Mouse (Mus musculus) lung, postnatal 14 days (tissue): ENCODE data around the gene H2afz.
A peak's percentile ranks its signal among the peaks of the same experiment; 100 is the strongest.
"Not testable (repeated sequence)": the region's sequence is repeated elsewhere in the genome, so short reads cannot be mapped to it uniquely, and the experiment has no call there.

ENCODE experiments used
- DNase-seq: peaks from one replicate; pipeline ENCODE4 v3.0.0; 2021

Gene H2afz

DNA sequence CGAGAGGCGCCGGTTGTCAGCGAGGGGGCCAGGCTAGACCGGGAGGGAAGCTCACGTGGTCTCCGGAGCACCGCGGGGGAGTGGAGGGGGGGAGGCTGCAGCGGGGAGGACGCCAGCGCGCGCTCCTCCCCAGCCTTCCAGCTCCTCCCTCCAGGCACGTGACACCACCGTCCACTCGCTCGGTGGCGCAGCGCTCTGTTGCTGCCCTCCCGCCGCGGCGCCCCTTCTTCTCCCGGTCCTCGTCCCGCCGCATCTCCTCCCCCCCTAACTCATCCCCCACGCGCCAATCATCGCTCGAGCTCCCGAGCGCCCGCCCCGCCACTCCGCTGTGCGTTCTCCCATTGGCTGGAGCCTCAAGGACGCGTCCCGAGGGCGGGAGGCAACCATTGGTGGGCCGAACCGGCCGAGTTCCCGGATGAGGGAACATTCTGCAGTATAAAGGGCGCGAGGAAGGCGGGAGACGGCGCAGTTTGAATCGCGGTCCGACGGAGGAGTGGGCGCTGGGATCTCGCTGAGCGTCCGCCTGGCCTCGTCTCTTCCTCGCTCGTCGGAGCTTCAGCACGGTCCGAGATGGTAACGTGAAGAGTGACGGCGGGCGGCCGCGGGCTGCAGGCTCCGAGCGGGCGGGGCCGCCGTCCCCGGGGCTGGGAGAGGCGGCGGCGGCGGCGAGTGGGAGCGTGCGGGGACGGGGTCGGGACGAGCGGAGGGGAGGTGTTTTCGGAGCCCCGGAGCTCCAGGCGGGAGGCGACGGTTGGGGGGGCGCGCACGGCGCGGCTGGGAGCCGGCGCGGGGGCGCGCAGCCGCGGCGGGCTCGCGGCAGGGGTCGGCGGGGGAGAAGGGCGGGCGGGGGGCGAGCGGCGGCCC is at the start of gene H2afz:
TSS of gene H2afz (plus strand) at position 364 of the 864 bp plus-strand sequence.
- DNase-seq: peak; percentile 99

DNA sequence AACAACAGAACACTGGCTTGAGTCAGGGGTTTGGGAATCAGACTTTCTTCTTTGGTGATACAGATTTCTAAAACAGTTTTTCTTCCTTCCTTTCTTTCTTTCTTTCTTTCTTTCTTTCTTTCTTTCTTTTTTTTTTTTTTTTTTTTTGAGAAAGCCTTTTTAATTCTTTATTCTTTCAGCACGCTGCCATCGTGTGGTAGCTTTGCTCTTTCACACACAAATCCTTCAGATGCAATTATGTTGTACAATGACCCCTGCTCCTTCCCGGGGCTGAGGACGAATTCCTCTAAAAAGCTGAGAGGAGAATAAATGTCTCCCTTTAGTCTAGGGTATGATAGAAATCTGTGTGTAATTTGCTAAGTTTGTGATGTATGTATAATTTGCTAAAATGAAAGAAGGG is 45.6 kb upstream of the H2afz start:
- DNase-seq: no peak

DNA sequence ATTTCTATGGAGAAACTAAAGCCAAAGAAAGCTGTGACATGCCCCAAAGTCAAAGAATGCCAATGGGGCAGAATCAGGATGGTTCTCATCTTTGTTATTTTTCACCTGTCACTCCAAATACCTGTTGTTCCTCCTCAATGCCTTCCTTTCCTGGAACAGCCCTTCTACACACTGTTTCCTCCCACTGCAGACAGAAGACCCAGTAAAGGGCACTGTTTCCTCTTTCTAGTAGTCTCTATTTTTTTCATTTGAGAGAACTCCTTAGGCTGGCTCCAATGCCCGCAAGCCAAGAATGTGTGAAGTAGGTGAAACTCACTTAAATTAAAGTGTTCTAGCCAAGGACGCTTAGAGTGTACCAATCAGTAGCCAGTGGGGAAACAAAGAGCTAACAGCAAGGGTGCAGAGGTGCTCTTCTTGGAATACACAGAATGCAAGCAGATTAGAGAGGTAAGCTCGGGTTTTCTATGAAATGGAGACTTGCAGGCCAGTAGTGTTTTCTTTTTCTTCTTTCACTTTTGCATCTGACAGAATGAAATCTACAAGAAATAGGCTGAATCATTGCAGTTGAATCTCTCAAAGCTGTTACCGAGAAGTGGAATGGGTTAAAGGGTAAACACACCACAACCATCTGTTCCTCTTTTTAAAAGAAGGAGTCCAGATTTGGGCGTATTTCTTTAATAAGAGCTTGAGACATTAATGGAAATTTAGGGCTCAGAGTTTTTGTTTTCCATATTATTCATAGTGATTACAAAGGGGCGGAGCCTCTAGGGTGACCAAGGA is 43.4 kb upstream of the H2afz start:
- no peak for DNase-seq

DNA sequence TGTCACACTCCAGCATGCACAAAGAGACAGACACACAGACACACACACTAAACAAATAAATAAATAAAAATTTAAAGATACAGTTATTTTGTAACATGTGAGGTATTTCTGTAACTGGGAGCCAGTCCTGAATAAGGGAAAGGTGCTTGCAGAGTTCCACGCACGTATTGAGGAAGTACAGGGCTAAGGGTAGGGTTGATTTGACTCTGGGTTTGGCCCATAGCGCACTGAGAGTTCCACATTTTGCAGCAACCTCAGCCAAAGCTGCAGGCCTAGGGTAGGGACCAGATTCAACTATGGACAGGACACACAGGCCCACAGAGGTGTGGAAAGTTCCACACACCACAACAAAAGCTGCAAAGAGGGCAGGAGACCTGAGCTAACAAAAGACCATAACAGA is 41.0 kb upstream of the H2afz start:
- no peak for DNase-seq

DNA sequence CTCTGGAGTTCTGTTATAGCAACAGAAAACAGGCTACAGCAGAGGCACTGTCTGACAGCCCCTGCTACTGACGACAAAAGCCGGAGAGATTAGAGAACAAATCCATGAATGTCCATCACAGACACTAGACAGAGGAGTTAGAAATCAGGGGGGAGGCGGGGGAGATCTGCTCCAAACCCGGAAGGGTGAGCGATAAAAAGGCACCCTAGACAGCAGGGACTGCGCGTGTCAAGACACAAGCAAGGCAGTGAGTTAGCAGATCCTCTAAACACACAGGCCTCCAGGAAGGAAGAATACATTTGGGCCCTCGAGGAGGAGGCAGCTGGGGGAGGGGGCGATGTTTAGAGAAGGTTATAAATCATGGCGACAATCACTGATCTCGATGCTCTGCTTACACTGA is 36.6 kb upstream of the H2afz start:
- no peak for DNase-seq

DNA sequence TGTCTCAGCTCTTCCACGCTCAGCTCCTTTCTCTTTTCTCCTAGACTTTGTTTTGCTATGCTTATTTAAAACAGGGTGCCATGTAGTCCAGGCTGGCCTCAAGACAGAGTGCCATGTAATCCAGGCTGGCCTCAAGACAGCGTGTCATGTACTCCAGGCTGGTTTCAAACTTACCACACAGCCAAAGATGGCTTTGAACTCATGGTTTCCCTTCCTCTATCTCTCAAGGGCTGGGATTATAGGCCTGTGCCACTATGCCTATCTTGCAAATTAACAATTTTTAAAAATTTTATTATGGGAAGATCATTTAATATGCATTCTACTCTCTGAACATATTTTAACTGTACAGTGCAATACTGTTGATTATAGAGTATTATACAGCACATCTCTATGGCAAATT is 33.1 kb upstream of the H2afz start:
- DNase-seq: no peak

DNA sequence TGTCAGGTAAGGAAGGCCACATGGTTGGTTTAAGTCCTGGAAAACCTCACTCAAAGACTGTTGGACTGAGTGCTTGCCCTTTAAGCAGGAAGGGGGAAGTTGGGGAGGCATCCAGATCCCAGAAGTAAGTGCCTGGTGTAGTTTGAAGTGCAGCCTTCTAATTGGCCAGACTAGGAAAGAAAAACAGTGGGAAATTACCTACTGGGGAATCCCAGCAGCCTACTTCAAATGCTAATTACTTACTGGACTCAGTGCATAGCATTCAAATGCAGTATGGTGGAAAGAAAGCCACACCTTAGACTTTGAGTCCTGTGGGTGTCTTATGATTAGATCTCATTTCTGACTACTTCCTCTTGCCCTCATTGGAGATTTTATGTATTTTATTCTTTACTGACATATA is 31.2 kb upstream of the H2afz start:
- DNase-seq: no peak

DNA sequence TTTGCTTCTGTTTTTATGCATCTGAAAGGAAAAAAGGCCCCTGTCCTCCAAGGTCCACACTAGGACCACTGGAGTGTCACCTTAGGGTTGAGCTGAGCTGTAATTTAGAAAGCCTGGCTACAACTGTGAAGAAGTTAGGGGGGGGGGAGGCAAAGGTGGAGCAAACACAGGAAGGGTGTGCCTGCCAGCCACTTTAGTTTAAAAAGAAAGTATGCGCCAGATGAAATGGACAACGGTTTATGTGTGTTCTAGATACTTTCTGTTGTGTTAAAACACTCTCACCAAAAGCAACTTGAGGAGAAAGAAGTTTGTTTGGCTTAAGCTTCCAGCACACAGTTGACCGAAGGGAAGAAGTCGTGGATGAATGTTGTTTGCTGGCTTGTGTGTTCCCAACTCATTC is 30.6 kb upstream of the H2afz start:
- DNase-seq: no peak

DNA sequence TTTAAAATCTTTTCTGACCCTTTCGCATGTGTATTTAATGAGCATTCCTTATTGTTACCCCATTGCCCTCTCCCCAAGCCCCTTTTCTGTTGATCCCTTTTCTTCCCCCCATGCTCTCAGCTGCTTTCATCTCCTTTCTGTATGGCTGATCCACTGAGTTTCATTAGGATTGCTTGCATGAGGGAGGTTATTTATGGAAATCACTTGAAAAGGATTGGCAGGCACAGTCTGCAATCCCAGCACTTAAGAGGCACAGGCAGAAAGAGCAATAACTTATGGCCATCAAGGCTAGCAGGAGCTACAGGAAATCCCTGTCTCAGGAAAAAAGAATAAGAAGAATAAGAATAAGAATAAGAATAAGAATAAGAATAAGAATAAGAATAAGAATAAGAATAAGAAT is 27.7 kb upstream of the H2afz start:
- DNase-seq: no peak

DNA sequence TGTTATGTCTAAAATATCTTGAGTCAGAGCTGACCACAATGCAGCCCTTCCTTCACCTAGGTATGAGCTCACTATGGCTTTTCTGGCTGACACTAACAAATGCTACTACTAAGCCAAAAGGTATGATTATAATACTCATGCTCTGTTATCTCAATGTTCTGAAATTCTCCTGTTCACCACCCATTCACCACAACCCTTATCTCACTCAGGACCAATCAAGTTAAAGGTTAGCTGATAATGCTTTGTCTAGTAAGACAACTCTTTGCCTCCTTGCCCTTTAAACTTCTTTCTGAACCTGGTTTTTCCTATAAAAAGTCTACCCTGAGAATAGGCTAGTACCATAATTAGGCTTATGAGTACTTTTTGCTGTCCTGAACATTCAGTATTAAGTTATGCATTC is 26.1 kb upstream of the H2afz start:
- DNase-seq: no peak

DNA sequence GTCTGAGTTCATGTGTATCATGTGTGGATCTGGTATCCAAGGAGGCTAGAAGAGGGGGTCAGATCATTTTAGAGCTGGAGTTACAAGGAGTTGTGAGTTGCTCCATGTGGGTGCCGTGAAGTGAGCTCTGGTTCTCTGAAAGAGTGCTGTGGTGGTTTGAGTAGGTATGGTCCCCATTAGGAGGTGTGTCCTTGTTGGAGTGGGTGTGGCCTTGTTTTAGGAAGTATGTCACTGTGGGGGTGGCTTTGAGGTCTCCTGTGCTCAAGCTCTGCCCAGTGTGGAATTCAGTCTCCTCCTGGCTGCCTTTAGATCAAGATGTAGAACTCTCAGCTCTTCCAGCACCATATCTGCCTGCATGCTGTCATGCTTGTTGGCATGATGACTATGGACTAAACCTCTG is 21.3 kb upstream of the H2afz start:
- DNase-seq: no peak

DNA sequence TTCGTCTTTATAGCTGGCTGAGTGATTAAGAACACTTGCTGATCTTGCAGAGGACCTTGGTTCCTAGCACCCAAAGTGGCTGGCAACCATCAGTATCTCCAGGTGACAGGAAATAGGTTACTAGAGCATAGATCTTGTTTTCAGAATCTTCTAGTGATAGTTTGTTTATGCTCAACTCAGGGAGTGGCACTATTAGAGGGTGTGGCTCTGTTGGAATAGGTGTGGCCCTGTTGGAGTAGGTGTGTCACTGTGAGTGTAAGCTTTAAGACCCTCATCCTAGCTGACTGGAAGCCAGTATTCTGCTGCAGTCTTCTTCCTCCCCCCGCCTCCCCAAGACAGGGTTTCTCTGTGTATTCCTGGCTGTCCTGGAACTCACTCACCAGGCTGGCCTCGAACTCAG is 20.0 kb upstream of the H2afz start:
- no peak for DNase-seq

DNA sequence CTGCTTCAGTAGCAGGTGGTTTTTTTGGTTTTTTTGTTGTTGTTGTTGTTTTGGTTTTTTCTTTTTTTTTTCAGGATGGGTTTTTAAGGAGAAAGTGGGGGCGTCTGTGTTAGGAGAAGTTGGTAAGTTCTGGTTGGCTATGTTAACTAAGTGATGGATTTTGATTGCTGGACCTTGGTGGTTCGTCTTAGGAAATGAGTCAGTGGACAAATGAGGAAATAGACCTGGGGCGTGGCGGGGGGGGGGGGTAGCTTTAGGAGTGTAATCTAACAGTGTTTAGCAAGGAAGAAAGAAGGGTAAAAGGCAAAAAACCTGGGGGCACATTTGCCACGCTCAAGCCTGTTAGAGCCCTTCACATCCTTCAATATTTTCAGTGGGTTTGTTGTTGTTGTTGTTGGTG is 17.7 kb upstream of the H2afz start:
- no peak for DNase-seq

DNA sequence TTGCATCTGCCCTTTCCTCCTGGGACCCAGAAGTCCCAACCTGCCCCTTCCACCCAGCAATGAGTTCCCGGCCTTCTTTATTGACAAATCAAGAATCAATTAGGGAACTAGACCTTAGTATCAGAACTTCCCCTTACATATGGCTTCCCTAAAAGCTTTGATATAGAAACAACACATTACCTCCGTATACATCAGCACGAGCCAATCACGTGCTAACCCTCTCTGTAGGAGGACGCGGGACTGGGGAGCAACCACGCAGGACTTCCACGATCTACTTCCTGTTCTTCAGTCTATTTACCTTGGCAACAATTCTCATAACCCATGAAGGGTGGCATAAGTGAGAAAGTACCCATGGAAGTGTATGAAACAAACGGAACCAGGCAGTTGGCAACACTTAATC is 15.9 kb upstream of the H2afz start:
- DNase-seq: no peak

DNA sequence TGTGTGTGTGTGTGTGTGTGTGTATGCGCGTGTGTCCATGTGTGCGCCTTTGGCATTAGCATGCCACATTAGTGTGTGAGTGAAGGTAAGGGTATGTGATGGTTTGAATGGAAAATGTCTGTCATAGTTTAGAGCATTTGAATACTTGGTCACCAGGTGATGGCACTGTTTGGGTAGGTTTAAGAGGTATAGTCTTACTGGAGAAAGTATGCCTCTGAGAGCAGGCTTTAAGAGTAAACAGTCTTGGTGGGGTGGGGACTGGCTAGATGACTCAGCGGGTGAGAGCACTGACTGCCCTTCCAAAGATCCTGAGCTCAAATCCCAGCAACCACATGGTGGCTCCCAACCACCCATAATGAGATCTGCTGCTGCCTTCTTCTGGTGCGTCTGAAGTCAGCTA is 14.6 kb upstream of the H2afz start:
- no peak for DNase-seq

DNA sequence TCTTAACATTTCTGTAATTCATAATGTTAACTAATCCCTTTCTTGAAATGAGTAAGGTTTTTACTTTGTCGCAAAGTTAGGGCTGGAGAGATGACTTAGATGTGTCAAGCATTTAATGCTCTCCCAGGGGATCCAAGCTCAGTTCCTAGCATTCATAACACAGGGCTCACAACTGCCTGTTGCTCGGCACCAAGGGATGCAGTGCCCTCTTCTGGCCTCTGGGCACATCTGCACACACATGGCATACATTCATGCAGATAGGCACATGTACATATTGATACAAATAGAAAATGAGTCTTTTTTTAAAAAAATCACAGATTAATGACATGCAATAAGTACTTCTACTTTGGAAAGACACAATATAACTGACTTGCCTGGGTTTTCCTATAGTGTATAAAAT is 13.1 kb upstream of the H2afz start:
- DNase-seq: no peak

DNA sequence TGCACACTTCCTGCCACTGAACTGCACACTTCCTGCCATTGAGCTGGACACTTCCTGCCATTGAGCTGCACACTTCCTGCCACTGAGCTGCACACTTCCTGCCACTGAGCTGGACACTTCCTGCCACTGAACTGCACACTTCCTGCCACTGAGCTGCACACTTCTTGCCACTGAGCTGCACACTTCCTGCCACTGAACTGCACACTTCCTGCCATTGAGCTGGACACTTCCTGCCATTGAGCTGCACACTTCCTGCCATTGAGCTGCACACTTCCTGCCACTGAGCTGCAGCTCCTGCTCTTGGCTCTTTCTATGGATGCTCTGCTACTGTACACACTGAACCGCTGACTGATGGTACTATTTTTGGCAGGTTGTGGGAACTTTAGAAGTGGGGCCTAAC is 11.3 kb upstream of the H2afz start:
- not testable (repeated sequence) for DNase-seq

DNA sequence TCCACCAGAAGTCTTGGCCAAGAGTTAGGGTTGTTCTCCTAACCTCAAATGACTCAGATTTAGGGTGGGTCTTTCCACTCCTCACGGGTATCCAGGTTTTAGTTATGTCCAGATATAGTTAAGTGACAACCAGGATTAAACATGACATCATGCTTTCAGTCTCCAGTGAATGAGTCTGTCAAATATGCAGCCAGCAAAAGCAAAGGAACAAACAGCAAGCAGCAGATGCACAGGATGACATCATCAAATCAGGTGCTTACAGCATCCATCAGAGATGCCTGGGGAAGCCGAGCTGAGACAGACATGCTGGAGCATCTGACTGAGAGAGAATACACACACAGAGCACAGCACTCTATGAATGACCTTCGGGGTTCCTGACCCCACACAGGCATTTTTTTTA is 9.0 kb upstream of the H2afz start:
- DNase-seq: no peak

DNA sequence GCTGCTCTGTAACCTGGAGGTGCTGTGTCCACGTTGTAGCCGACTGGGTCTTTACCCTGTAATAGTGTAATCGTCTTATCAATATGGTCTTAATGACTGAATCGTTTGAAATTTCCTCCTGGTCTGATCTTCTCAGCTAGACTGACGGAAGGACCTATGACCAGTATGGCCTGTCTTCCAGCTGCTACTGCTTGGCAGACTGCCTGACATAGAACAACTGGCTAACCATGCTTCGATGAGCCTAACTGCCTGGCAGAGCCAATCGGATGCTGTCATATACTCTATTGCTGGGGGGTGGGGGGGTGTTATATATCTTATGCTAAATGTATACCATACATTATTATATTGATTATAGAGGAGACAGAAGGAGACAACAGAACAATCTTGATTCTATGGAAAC is 8.2 kb upstream of the H2afz start:
- DNase-seq: peak; percentile 16

DNA sequence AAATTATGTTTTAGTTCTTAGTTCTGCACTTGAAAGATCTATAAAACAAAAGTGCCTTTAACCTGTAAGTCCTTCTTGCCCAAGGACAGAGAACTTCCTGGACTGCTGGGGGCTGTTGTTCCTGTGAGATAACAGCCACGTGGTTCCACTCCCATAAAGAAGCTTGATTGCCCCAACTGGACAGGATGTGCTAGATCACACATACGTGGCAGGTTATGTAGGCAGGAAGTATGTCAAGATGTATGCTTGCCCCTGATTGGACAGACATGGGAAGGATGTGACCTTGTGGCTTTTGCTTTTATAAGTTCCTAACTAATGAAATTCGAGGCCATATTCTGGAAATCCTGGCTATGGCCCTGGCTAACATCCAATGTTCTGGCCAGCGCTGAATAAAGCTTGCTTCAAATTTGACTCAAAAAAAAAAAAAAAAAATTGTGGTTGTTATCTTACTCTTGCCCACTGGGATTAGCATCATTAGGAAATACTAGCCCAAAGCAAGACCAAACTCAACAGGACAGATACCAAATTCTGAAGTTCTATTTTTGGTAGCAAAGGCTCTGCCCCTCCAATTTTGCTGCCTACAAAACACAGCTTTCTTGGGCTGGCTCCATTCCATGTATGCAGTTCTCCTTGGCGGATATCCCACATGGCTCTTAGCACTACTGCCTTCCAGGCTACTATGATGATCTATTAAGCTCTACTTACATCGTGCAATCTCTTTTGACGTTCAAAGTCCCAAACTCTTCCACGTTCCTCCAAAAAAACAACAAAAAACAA is 3.7 kb upstream of the H2afz start:
- DNase-seq: peak; percentile 28

DNA sequence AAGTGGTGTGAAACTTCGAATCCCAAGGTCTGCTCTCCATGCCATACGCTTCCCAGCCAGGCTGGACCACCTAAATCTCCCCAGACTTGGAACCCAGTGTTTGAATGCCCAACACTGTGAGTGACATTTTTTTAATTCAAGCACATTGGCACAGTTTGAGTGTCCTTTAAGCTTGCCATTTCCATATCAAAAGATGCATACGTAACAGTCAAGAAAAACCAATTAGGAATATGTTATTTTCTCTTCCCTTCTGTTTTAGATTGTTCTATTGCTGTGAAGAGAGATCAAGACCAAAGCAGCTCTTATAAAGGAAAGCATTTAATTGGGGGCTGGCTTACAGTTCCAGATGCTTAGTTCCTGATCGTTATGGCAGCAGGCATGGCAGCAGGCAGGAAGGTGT is 2.9 kb upstream of the H2afz start:
- no peak for DNase-seq

DNA sequence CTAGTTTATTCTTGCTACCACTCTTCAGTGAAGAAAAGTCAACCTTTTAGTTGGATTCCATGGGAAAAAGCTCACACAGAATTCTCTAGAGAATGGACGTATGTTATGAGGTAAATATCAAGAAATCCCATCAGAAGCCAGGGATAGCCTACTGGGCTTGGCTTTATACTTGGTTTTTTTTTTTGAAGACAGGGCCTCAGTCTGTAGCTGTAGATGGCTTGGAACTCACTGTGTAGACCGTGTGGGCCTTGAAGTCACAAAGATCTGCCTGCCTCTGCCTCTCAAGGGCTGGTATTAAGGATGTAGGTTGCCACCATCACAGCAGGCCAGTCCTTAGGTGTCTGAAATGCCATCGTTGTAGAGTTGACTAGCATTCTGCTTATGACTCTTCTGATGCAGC is 1.7 kb upstream of the H2afz start:
- DNase-seq: no peak

DNA sequence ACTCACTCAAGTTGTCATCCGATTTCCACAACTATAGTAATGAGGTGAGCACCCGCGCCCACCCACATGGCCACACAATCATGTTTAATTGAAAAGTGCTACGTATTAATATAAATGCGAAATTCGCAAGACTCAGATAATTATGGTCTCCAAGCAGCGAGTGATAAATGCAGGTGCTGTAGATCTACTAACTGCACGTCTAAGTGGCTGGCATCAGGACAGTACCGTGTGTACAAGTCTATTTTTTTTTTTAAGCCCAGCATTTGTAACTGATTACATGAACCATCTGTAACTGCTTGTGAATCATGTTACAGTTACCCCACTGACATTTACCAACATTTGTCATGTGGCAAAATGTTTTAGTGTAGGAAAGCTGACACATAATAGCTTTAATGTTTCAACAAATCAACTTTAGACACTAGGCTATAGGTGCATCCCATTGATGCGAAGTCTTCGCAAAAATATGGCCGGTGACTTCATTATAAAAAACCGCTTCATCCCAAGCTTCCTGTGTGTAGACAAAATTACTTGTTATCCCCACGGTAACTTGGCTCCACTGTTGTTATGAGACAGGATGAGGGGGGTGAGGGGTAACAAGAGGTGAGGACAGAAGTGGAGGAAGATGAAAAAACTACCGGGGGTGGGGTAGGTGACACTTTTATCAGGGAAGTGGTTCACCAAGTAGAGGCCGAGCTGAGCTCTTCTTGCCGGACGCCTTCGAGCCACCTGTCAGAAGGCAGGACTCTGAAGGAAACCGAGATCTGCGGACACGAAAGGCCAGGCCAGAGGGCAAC is 760 bp upstream of the H2afz start:
- no peak for DNase-seq
